Mouse (Mus musculus) right cerebral cortex, postnatal 14 days (tissue): ENCODE measurements at regions not wholly inside any gene's neighbourhood (a gene's known extent, or its start where the extent isn't known, plus 50 kb on each side); places are given as distances from the start of the nearest gene placed in this dataset.
A peak's percentile ranks its signal among the peaks of the same experiment; 100 is the strongest.

Experiments used
- DNase-seq: peaks from one replicate; pipeline ENCODE4 v3.0.0; 2022

DNA sequence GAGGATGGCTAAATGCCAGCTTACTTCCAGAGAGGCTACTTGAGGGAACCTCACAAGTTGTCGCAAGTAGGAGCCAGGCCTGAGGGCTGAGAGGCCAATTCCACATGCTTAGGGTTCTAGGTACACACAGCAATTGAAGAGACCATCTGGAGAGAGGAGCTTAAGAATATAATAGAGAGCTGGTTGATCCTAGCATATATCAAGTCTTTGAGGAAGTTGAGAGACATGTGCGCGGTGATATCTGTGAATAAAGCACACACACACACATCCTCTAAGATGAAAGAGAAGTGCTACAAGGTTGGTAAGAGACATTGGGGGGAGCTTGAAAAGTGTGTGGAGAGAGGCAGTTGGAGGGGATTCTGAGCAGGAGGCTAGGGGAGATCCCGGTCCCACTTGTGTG, 189.5 kb downstream of the Zfp462 start:
- no peak for DNase-seq

DNA sequence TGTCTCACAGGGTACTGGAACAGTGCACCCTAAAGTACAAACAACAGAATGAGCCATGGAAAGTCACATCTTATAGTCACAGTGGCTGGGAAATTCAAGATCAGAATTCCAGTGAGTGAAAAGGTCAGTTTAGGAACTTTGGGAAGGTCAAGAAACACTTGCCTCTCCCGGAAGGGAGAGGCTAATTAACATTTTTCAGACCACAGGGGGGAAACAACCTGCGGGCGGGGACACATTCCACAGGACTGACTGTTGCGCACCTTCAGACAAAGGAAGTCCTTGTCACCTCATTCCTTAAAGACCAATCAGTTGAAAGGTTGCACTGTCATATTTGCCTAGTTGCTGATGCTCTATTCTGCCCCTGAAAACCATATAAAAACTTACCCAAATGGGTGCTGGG, 189.9 kb downstream of the Zfp462 start:
- DNase-seq, result no peak

DNA sequence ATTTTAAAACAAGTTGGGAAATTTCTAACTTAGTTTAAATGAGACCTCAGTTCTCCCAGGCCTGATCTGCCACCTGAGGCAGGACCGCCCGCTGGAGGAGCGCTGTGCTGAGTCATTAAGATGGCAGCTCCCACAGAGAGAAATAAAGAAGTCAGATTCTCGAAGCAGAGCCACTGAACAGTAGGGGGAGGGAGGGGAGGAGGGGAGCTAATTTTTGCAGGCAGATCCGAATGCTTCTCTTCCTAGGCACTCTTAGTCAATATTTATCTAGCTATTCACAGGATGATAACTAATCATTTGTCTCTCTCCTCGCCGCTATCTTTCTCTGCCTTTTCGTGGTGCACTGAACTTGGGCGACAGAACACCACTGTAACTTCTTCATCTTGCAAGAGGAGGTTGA, 191.4 kb downstream of the Zfp462 start:
- DNase-seq, result no peak

DNA sequence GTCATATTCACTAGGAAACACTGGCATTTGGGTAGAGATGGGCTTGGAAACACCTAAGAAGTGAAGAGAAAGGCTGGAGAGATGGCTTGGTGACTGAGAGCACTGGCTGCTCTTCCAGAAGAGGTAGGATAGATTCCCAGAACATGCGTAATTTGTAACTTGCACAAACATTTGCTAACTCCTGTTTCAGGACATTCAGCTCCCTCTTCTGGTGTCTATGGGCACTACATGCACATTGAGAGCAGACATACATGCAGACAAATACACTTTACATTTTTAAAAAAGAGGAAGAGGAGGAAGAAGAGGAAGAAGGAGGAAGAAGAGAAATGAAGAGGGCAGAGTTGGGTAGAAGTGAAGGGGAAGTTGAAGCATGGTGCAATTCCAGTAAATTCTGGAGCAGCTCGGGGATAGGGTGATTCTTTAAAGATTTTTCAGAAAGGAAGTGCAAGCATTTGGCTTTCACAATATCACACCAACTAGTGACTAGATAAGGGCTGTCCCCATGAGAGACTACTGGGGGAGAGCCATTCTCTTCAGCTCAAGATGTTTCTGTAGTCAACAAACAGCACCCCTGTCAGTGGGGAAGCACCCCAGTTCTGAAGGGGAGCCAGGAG, 193.0 kb downstream of the Zfp462 start:
- no peak for DNase-seq

DNA sequence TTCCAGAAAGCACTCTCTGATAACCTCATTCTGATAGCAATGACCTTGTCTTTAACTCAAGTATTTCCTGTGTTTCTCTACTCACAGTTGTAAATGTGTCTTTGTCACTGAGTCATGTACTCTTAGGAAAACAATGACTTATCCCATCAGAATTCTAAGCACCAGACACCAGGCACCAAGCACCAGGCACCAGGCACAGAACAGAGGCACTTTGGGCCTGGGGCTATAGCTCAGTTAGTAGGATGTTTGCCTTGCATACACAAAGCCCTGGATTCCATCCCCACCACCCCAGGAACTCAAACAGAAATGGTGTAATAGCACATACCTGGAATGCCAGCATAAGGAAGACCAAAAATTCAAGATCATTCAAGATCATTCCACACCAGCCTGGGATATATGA, 196.5 kb downstream of the Zfp462 start:
- no peak for DNase-seq

DNA sequence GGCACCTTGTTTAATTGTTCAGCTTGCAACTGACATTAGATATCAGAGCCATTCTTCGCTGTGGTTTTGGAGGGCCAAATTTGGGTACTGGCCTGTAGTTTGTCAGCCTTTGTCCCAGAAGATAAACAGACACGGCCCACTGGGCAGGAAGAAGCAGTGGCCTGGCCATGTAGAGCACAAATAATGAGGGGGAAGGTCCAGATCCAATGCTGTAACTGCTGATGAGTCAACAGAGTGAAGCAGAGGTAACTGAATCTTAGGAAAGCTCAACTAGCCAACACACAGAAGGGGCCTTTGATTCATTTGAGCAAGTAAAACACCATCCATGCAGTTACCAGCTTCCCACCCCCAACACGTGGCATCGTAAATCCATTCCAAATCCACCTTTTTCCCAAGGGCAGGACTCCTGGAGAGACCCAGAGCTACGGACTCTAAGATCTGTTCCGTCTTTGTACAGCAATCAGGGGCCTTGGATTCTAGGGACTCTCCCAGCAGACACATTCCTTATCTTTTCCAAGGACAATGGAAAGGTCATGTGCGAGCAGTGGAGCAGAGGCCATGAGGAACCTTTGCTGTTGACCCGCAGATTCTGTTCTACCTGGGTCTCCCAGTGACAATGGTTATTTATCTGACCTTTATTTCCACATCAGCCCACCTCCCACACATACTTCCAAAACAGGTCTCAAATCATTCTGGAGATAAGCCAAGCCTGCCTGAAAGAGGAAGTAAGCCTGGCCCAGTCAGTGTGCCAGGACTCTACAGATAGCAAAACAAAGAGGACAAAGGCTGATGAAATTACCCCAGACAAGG, 197.3 kb downstream of the Zfp462 start:
- DNase-seq, result no peak

DNA sequence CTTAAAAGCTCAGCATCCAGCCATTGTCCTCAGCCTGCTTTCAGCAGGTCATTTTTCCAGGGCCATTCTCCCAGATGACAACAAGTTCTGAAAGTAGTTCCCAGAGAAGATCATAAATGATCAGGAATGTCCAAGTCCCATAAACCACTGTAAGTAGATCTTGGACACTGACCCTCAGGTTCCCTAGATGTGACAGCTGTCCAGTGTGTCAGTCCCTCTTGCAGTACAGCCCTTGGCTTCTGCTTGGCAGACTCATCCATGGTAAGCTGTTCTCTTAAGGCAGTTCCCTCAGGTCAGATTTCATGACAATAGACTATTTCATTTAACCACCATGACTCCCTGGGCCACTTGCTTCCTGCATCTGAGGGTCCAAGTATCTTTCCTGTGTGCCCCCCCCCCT, 198.6 kb downstream of the Zfp462 start:
- no peak for DNase-seq

DNA sequence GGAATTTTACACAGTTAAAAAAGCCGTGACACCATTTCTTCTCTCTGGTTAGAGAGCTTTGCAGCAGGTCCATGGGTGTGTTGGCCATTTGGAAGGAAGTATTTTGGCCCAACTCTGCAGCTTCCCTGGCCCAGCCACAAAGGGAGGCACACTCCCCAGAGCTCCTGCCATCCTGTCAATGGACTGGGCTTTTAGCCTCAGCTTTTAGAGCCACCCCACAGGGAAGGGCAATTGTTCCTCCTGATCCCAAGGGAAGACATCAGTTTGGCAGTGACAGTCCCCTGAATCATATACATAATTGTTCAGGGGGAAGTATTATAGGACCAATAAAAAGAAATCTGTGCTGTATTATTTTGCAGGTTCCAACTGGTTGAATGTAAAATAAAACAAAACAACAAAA, 200.1 kb downstream of the Zfp462 start:
- DNase-seq, result no peak

DNA sequence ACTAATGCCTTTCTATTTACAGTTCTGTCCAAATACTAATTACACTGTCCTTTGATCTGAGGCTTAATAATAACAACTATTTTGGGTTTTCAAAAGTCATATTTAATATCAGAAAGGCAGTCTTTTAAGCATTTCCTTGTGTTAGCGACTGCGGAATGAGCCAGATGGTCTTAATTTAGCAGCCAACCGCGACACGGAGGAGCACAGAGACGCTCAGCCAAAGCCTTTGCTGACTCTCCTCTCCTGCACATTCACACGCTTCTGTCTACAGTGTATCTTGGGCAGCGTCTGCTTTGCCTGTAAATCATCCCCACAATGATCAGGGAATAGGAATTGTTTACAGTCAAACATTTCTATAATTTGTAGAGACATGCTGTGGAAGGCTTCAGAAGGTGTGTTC, 201.1 kb downstream of the Zfp462 start:
- DNase-seq, result peak; percentile 18

DNA sequence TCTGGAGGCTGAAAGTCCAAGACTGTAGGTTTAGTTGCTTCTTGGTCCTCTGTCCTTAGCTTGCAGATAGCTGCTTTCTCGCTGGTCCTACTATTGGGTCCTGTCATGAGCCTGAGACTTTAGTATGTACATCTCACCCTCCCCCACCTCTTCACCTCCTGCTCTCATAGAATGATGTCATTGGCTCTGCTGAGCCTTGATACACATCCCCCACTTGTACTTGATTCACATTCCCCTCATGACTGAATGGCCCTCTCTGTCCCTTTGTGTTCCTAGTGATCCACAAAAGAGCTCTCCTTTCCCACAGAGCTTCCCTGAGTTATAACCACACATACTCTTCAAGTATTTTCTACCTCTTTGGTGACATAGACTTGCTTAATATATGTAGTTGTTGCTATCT, 201.5 kb upstream of the Rad23b start:
- DNase-seq, result no peak

DNA sequence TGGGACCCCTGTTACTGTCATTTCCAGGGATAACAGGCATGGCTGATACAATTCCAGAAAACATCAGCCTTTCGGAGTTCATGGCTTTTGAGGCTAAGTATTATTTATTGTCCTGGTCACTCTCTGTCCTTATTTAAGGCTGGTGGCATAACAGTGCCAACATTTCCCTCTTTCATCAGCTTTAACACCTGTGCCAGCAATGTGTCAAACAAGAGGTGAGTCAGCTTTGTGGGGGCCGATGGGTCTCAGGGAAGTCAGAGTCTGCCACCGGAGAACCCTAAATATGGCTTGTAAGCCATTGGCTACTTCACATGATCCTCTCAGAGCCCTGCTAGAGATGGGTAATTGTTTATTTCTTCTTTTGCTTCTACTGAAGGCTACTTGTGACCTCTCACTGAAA, 195.3 kb upstream of the Rad23b start:
- DNase-seq, result no peak

DNA sequence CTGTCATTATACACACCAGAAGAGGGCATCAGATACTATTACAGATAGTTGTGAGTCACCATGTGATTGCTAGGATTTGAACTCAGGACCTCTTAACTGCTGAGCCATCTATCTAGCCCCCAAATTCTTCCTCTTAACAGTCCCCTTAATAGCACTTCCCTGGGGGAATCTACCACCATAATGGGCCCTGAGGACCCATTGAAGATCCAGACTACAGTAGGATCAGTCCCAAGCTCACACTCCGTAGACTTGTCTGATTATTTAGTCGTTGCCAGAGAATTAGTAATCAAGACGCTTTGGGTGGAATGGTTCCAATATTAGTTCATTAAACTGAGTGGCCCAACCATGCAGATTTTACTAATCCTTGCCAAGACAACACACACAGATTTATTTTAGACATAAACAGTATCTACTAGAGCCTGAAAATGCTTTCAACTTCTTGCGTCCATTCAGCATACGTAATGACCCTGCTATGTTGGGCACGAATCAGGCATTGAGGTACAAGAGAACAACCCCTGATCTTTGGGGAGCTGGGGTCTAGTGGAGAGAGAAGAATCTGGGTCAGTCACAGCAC, 191.6 kb upstream of the Rad23b start:
- DNase-seq, result no peak

DNA sequence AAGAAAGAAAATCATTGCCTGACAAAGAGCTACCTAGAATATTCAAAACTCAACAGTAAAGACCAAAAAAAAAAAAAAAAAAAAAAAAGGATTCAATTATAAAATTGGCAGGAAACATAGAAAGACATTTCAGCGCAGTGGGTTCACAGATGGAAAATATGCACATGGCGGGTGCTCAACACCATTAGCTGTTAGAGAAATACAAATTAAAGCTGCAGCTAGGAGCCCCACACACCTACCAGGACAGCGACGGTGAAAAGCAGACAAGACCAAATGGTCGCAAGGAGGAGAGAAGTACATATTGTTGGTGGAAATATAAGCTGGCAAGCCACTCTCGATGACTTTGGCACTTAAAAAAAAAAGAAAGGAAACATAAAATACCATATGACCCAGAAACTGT, 183.6 kb upstream of the Rad23b start:
- no peak for DNase-seq

DNA sequence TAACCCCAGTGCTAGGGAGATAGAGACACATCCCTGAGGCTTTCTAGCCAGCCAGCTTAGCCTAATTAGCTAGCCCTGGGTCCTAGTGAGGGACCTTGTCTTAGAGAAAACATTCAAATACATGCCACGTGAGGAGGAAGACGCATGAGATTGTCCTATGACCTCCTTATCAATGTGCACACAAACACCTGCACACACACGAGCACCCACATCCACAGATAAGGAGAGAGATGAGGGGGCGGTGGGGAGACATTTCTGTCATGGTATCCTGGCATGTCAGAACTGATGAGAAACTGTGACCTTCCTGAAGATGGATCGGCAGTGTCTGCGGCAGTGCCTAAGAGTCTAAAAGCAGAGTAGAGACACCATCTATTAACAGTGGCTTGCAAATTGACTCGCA, 180.8 kb upstream of the Rad23b start:
- DNase-seq, result no peak

DNA sequence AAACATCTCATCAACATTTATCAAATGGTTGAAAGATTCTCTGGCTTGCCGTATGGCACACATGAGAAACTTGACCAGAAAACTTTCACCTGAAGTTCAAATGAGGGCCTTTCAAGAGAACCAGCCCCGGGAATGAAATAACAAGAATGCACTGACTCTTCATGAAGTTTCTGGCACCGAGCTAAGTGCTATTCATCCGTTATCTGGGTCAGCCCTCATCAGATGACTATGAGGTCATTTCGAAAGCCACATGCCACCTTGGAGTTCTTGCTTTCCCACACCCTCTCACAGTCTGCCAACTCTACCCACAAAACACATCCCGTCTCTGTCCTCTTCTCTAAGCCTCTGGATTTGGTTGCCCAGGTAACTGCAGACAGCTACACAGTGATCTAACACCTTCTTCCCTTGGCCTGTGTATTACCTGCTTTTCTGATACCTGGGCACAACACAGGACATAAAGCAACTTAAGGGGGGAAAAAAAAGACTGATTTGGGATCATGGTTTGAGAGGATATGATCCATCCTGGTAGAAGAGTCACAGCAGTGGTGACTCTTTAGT, 177.4 kb upstream of the Rad23b start:
- no peak for DNase-seq

DNA sequence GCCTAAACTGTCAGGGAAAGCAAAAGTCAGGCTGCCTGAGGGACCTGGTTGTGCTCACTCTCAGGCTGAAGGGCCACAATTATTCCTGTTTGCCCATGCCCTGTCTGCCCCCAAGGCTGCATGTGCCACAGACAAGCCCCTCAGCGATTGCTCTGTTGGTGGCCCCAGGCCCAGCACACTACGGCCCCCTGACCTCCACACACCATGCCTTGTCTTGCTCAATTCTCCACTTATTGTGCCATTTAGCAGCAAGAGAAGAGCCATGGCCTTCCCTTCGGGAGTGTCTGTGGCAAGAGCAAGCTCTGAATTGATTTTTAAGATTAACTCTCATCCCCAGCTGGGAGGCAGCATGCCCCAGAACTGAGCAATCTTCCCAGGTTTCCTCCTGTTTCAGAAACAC, 173.8 kb upstream of the Rad23b start:
- no peak for DNase-seq

DNA sequence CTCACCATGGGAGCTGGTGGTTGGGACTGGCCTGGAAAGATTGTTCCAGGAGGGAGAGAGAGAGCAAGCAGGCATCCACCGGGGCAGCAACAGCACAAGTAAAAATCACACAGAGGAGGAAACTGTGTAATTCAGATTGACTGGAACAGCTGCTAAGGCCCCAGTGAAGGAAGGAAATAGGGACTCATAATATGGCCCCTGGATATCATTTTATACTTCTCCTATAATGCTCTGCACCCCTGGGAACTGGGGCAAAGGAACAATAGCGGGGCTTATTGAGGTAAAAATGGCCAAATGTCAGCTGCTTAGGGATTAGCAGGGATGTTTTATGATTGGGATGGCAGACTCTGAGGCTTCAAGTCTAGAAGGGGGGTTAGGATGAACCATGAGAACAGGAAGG, 170.4 kb upstream of the Rad23b start:
- DNase-seq, result no peak

DNA sequence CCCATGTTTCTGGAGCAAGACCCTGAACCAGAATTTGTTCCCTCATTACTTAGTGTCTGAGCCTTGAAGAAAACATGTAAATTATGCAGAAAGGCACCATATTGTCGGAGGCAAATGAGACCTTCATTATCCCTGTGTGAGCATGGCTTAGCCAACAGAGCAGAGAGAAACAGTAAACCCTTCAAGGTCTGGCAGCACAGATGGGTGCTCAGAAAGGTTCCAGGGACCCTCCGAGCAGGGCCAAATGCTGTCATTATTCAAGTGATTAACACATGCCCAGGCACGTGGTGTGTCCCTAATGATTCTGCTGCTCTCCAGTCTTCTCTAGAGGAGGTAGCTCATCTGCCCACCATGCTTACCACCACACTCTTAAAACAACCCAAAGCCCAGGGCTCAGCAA, 166.3 kb upstream of the Rad23b start:
- DNase-seq, result no peak

DNA sequence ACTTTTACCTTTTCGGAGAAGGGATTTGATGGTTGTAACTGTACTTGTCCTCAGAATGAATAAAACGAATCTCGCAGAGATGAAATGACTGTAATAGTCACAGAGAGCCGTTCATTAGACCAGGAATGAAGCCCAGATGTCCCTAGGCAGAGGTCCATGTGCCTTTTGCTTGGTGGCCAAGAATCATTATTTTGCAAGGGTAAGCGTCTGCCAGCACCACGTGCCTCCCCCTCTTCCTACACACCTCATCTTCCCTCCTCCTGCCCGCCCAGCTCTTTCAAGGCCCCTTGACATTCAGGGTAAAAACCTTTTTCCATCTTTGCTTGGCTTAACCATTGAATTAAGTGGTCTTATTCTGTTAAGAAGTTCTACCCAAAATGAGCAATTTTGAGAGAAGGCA, 161.1 kb upstream of the Rad23b start:
- DNase-seq, result no peak

DNA sequence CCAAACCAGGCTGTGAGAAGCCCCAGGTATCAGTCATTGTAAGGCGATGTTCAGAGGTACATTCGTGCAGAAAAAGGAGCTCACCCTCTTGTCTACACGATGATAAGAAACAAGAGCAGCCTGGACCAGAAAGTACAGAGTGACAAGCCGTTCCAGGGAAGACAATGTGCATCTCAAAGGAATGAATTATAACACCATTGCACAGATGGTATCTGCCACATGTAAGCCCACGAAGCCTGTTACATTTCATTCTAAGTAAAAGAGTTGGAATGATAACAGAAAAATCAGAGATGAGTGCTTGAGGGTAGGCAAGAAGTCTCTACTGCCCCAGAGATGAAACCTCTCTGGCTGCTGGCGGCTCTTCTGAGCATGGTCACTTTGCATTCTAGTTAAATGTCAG, 159.3 kb upstream of the Rad23b start:
- no peak for DNase-seq

DNA sequence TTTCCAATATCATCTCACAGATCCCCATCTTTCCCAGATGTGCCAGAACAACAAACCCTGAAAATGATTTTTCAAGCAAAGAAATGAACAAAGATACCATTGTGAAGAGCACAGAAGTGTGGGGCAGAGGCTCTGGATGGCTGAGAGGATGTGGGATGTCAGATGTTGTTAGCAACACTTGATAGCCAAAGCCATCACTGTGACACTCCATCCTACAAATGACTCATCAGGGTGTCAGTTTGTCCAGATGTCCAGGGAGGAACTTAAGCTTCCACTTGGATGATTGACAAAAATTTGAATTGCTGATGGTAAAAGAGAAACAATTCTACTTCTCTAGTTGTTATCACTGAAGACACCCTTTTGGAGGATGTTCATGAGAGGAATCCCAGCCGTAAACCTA, 155.8 kb upstream of the Rad23b start:
- no peak for DNase-seq

DNA sequence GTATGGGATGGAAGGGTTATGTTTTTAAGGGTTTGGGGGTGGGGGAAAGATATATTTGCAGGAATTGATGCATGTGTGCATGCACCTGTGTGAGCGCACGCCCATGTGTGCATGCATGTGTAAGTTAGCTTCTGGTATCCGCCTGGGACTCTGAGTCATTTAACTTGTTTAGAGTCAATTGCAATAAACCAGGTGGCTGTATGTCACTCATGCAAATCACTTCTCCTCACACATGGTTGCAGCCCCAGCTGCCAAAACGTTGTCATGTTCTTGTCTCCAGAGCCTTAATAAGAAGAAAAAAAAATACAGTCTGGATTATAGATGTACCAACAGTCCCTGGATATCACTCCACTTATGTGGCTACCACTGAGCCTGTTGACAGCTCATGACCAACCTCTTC, 155.3 kb upstream of the Rad23b start:
- no peak for DNase-seq

DNA sequence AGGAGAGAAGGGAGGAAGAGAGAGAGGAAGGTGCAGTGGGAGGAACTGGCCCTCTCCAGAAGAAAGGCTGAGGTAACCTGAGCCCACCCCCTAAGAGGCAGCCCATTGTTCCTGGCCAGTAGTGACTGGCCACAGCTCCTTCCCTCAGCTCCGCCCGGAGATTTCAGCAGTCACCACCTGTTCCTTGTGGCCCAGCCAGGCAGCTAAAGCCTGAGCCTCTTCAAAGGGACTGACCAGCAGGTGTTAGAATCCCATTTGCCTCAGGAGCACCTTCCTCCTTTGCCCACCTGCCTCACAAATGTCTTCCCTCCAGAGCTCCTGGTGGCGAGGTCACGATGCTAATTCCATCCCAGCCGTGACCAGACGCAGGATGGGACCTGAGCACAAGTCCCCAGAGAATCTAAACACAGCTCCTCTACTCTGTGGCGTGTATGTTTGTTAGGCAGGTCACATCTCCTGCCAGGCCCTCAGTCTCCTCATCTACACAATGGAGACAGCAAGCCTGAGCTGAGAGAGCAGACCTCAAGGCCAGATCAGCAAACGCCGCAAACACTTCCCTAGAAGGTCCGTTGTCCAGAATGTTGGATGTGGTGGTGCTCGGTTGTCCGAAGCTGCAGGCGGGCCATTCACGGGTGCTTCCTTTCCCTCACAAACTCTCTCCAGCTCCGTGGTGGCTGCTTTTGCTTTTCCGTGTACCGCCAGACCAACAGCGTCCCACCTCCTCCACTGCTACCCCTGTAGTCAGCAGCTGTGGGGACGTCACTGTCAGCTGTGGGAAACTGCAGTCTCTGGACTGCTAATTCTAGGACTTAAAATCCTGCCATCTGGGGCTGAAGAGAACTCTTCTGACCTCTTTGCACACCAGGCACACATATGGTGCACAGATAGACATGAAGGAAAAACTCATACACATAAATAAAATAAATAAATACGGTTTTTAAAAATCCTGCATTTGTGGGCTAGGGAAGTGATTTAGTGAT, 145.8 kb upstream of the Rad23b start:
- DNase-seq, result no peak
